Mouse (Mus musculus): ENCODE results near the gene Pgp.
A peak's percentile ranks its signal among the peaks of the same experiment; 100 is the strongest.

Pgp gene

GRCm38 (mm10) chr17:24485090-24485860 lies 15.1 kb downstream of the Pgp start:
- DNase-seq = no peak

DNA sequence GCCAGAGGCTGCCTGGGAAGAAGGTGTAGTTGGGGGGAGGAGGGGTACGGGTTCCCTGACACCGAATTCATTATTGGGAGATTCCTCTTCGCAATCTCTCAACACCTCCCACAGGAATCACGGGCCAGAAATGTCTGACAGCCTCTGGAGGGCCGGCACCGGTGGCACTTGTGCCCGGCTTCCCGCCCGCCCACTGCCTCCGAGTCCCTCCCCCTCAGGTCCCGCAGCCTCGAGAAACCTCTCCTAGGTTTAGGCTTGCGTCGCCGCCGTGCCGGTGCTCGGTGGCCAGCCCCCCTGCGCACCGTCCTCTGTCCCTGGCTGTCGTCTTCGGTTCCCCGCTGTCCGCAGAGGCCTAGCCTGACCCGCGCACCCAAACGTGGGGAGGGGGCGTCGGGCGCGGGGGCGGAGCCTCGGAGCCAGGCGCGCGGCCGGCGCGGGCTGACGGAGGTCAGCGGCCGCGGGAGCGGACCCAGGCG lies 18.0 kb downstream of the Pgp start, which contains the start of gene Caskin1:
TSS of gene Caskin1 (plus strand) at position 416 of the 476 bp plus-strand sequence.
- DNase-seq = peak; percentile 80

DNA sequence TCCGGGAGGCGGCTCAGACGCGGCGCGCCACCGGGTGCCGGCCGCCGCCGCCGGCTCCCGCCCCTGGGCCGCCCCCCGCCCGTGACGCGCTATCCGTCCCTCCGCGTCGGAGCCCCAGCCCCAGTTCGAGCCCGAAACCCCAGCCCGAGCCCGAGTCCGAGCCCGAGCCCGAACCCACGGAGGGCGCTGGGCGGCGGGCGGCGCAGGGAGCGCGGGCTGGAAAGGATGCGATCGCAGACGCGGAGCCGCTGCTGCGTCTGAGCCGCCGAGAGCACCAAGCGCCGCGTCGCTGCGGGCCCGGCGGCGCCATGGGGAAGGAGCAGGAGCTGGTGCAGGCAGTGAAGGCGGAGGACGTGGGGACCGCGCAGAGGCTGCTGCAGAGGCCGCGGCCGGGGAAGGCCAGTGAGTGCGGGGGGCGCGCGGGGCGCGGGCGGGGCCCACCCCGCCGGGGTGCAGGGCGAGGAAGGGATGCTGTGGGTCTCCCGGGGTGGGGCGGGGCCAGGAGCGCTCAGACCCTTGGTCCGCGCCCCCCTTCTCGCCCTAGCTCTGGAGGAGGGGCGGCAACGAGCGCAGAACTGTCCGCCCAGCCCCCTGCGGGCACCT lies 18.6 kb downstream of the Pgp start:
- DNase-seq = peak; percentile 76

- DNase-seq = no peak
These were observed 19.3 kb downstream of the Pgp start for GRCm38 (mm10) chr17:24489265-24490030.

GRCm38 (mm10) chr17:24490399-24490798 lies 20.2 kb downstream of the Pgp start:
- DNase-seq = no peak

GRCm38 (mm10) chr17:24494627-24495335 lies 24.6 kb downstream of the Pgp start:
- DNase-seq = peak; percentile 60

DNA sequence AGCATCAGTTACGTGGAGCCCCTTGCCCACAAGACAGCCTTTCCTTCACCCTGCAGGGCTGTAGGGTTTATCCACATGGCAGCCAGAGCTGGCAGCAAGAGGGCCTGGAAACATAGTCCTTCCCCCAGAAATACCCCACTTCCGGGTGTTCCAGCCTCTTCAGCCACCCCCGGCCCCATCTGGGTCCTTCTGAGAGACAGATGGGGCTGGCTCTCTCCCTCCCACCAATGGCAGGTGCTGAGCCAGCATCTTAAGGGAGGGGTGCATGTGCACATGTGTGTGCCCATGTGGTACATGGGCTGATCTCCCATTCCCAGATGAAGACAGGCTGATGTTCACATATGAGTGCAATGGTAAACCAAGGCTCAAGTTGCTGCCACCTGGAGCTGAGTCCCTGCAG lies 25.3 kb downstream of the Pgp start:
- DNase-seq = peak; percentile 23

DNA sequence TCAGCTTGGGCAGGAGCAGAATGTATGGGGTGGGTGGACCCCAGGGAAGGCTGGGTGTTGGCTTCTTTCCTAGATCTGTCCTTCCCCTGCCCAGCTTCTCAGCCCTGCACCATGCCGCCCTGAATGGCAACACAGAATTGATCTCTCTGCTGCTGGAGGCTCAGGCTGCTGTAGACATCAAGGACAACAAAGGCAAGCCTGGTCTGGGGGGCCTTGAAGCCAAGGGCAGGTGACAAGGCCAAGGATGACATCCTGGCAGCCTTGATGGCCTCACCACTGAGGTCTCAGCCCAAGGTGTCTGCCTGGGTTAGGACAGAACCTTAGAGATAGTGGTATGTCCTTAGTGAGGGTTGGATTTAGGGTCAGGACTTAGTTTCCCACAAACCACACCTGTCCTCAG lies 25.8 kb downstream of the Pgp start:
- peak; percentile 15 for DNase-seq

DNA sequence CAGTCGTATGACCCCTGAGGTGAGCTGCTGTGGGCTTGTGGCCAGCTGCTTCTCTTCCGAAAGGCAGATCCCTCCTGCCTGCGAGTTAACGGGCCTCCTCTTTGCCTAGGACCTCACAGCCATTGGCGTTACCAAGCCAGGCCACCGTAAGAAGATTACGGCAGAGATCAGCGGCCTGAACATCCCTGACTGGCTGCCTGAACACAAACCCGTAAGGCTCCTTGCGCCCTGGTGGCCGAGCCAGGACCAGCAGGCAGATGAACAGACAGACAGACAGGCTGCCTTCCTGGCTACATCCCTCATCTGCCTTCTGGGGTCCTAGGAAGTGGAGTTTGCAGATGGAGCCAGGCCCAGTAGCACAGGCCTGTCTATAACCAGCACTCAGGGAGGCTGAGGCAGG lies 32.0 kb downstream of the Pgp start:
- DNase-seq = no peak

GRCm38 (mm10) chr17:24504085-24504484 lies 33.9 kb downstream of the Pgp start:
- DNase-seq = no peak

- no peak for DNase-seq
These were observed 35.2 kb downstream of the Pgp start for GRCm38 (mm10) chr17:24505286-24505955.

DNA sequence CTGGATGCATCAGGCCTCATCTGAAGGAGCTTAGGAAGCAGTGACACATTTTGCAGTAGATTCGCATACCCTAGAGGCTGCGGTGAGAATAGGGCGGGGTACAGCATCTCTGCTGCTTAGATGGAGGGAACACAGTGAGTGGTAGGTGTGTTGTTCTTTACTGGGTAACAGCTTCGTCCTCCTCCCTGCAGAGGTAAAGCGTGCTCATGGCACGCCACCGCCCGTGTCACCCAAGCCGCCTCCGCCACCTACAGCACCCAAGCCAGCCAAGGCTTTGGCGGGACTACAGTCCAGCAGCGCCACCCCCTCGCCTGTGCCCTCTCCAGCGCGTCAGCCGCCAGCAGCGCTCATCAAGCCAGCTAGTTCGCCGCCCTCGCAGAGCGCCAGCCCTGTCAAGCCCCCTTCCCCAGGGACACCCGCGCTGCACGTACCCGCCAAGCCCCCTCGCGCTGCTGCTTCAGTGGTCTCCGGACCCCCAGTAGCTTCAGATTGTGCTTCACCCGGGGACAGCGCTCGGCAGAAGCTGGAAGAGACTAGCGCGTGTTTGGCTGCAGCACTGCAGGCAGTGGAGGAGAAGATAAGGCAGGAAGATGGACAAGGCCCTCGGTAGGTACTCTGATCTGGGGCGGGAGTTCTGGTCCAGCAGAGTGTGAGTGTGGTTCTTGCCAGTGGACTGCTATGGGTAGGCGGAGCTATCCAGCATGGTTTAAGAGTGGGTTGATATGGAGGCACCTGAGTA lies 36.3 kb downstream of the Pgp start:
- DNase-seq = peak; percentile 69

DNA sequence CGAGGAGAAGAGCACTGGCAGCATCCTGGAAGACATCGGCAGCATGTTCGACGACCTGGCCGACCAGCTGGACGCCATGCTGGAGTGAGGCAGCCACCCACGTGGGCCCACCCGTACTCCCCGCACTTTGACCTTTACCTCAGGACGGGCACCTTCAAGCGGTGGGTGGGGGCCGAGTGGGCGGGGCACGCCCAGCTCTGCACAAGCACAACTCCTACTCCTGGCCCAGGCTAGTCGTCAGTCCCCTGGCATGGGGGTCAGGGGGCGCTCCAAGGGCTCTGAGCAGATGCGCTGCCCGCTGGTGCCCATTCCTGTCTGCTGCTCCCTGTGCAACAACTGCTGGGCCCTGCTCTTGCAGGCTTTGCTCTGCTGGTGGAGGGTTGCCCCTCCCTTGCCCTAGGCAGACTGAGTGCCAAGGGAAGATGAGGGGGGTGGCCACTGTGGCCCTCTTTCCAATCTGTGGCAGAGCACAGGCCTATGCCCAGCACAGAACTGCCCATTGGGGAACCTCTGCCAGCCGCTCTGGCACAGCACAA lies 37.0 kb downstream of the Pgp start:
- DNase-seq = no peak

GRCm38 (mm10) chr17:24507806-24508460 lies 37.7 kb downstream of the Pgp start:
- DNase-seq = no peak

DNA sequence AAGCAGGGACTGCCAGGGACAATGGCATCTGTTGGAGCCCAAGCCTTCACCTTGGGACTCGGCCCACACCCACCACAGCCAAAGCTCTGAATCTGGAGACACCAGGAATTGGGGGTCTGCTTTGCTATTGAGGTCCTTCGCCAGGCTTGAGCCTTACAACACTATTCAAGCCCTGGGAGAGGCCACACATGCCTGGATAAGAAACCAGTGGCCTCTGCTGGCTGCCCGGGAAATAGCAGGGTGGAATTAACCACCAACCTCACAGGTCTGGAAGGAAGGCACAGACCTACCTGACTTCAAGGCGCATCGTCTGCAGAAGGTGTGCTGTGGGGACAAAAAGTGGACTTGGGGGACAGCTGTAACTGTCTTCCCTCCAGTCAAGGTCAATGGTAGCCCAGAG lies 43.4 kb downstream of the Pgp start:
- peak; percentile 63 for DNase-seq

DNA sequence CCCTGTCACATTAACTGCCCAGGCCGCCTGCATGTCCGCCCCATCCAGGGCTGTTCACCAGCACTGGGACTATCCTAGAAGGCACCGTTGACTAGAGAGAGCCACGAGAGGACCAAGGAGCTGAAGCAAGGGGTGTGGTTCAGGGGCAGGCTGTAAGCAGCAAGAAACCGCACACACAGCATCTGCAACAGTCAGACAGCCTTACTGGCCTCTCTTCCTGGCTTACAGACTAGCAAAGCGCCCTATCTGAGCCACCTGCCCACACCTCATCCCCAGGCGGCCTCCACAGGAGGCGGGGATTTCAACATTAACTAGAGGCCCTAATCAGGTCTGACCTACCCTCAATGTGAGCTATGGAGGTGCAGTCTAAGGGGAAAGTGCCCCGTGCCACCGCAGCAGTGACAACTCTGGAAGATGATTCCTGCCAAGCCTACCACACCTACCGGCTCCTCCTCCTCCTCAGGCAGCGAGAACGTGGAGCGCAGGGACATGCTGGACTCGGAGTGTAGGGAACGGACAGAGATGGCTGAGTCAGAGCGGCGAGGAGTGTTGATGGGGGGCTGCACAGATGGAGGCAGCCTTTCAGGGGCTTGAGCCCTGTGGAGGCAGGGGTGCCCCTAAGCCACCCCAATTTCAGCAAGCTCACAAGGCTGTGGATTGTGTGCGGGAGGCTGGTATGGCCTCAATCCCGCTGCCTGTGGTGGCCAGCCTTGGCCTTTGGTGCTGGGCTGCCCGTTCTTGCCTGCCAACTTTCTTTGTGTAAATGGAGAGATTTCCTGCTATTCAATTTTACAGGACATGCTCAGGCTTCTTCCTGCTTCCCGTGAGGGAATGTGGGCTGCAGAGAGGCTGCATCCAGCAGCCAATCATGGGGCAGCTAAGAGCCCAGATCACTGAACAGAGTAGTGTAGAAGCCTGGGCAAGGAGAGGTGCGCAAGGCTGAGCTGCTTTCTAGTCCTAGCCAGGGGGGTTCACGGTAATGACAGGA lies 44.4 kb downstream of the Pgp start:
- no peak for DNase-seq

GRCm38 (mm10) chr17:24520450-24520849 lies 50.3 kb downstream of the Pgp start:
- DNase-seq = no peak

Data from cerebellum, adult 9-11 months (tissue).